Mouse (Mus musculus) layer of hippocampus, adult 6 months (tissue): Measurements from ENCODE around the gene Fam213a. TPM values are rescaled to one million over a fixed set of nuclear protein-coding genes. Genes with fewer than 3 reads are reported as not detected.

Source experiments
- long read RNA-seq, 2 experiments: library from polyadenylated mRNA; unstranded; transcript quantifications; one replicate each; pipeline ENCODE4 v2.0.0; 2019 to 2020
- polyA plus RNA-seq: library from polyadenylated mRNA; unstranded; fragments of <200 nt; fragmentation: Nextera tagmentation; gene quantifications from 2 replicates; pipeline ENCODE4 v1.2.3, GENCODE M21; 2021

Gene Fam213a
- polyA plus RNA-seq: 242 and 264 TPM in 2 replicates
- long read RNA-seq, experiment 1, transcript Fam213a-202 (6 exons, 1,567 nt): major isoform, 198 of 547 reads
- long read RNA-seq, experiment 1, transcript Fam213a-207 (6 exons, 695 nt): minor isoform, 6 of 547 reads
- long read RNA-seq, experiment 1, transcript Fam213a-201 (6 exons, 1,537 nt): minor isoform, 193 of 547 reads
- long read RNA-seq, experiment 1, transcript Fam213a-210 (5 exons, 1,003 nt): minor isoform, 26 of 547 reads
- long read RNA-seq, experiment 1, partial matches to known transcripts: 34 of 547 reads
- long read RNA-seq, experiment 1, other reads (novel, unspliced or antisense): 90 of 547 reads
- long read RNA-seq, experiment 2, transcript Fam213a-202 (6 exons, 1,567 nt): major isoform, 452 of 1,014 reads
- long read RNA-seq, experiment 2, transcript Fam213a-210 (5 exons, 1,003 nt): minor isoform, 30 of 1,014 reads
- long read RNA-seq, experiment 2, transcript Fam213a-201 (6 exons, 1,537 nt): minor isoform, 387 of 1,014 reads
- long read RNA-seq, experiment 2, partial matches to known transcripts: 4 of 1,014 reads
- long read RNA-seq, experiment 2, other reads (novel, unspliced or antisense): 141 of 1,014 reads

DNA sequence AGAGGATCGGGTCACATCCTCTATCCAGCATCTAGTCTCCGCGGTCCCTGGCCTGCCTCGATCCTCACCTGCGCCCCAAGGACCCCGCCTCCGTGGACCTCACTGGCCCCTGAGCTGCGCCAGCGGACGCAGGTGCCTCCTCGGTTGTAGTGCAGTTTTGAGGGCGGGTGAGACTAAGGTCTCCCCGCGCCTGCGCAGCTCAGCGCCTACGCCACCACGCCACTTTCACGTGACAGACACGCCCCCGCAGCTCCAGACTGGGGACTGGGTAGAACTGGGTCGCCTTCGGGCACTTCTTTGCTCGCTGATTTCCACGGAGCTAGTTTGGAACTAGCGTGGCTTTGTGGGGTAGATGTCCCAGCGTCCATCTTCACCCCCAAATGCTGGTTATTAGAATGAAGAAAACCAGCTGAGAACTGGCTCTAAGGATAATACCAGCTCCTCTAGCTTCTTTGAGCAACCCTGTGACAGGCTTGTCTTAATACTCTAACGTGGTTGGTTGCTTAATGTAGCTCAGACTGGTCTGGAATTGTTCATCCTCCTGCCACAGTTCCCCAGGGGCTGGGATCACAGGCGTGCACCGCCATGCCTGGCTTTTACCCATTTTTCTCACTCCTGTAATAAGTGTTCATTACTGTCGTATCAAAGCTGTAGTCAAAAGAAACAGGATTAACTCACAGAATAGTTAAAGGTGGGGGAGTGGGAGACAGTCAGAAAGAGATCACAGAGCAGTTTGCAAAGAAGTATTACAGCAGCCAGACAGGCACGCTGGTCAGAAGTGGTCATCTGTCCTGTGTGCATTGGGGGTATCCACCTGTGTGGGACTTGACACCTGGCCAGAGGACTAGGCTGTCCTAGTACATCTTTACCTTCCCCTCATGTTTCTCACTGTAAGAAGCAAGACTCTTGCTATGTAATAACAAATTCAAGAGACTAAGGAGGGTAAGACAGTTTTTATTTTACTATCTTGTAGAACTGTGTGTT is at the start of gene Fam213a:
Gene Fam213a (minus strand): TSS at position 159 of the 984 bp plus-strand sequence.

DNA sequence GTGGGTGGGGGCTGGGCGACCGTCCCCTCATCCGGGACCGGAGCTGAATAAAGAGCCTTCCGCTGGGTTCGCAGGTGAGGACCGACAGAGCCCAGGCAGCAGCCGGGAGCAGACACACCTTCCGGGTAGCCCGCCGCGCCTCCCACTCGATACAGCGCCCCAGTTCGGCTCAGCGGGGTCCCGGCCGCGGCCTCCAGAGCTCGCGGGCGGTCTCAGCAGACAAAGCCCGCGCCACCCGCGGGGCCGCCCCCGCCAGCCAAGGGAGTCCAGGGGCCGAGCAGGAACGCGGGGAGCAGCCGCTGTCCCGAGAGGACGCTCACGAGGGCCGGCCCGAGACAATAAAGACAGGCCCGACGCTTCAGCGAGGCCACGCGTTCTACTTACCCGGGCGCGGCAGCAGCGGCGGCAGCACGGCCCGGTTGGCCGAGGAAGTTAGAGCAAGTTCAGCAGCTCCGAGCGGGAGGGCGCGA is 47.2 kb downstream of the Fam213a start, which contains the start of gene Tspan14:
Gene Tspan14 (minus strand): TSS at position 416 of the 470 bp plus-strand sequence.

Other genes starting within 250 kb of the Fam213a start
- gene Sh2d4b, start 120.5 kb downstream of the Fam213a start, polyA plus RNA-seq: 0.04 TPM in 1 of 2 replicates, not detected in the other
- gene Tspan14, start 47.0 kb downstream of the Fam213a start, polyA plus RNA-seq: 20.0 and 22.0 TPM in 2 replicates
- 0.95 and 3.2 TPM in 2 replicates for gene Dydc2, start 55.4 kb upstream of the Fam213a start, polyA plus RNA-seq
- 0.63 TPM in 1 of 2 replicates, not detected in the other for gene Dydc1, start 59.1 kb upstream of the Fam213a start, polyA plus RNA-seq
- gene Mat1a, start 91.2 kb upstream of the Fam213a start, polyA plus RNA-seq: not detected in 2 replicates
- not detected in 2 replicates for gene Sftpa1, start 118.0 kb upstream of the Fam213a start, polyA plus RNA-seq
- gene Mbl1, start 137.7 kb upstream of the Fam213a start, polyA plus RNA-seq: not detected in 2 replicates
- not detected in 2 replicates for gene Sftpd, start 171.4 kb upstream of the Fam213a start, polyA plus RNA-seq